Mouse (Mus musculus): ENCODE measurements at regions not wholly inside any gene's neighbourhood (a gene's known extent, or its start where the extent isn't known, plus 50 kb on each side); places are given as distances from the start of the nearest gene placed in this dataset.

DNA sequence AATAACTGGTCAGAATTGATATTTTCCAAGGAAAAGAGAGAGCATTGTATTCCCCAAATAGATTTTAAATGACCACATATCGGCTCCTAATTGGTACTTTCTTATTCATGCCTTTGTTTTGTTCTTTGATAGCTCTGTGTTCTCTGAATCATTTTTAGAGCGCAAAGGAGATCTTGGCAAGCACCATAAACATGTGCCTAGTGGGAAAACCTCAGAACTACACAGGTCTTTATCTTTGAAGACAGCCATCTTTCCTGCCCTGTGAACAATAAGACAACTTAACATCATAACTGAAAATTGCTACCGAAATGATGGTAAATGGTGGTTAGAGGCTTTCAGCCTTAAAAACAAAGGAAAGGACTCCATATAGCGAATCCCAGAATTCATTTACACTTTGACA lies 72.7 kb upstream of the Chd2 start:
- TF ChIP-seq POLR2A (IDR thresholded peaks at IDR 0.05; ENCODE audit: borderline replicate concordance, low read depth, low read length), result no peak
- no peak for TF ChIP-seq CTCF (IDR thresholded peaks at IDR 0.05; ENCODE audit: low read depth, low read length)

Data from bone marrow macrophage, adult 2 months (primary cell).